Mouse (Mus musculus): ENCODE results near the gene Idh3g.
A peak's percentile ranks its signal among the peaks of the same experiment; 100 is the strongest.
"Not testable (repeated sequence)": the region's sequence is repeated elsewhere in the genome, so short reads cannot be mapped to it uniquely, and the experiment has no call there.

Gene Idh3g

DNA sequence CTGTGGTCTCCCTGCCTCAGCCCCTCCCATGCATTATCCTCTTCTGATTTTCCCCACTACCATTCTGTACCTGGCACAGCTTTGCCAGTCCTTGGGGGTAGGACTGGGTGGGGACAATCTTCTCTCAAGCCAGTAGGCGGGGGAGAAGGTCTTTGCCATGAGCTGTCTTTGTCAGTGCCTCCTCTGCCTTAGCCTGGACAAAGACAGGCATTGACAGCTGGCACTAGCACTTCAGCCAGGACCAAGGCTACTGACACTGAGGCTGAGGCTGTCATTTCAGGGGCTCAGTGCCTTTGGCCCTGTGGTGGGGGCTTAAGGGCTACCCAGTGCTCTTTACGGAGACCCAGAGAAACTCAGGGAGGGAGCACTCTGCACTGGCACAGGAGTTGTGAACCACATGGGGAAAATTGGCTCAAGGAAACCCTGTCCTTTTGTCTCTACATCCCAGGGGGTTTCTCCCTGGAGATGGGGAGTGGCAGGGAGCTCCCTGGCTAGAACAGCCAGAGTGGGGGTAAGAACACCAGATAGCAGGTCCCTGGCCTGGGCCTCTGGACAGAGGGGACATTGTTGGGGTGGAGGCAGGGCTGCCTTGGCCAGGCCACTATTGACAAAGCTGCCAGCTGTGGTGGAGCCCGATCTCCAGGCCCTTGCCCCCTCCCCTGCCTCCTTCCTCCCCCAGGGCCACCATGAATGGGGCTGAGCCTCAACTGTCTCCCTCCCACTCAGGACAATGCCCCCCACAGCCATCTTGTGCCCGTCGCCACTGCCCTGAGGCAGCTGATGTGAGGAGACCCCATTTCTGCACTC is 30.2 kb downstream of the Idh3g start, which contains the start of gene Plxnb3:
Gene Plxnb3 (plus strand): TSS at position 757 of the 807 bp plus-strand sequence.
- DNase-seq, result no peak

DNA sequence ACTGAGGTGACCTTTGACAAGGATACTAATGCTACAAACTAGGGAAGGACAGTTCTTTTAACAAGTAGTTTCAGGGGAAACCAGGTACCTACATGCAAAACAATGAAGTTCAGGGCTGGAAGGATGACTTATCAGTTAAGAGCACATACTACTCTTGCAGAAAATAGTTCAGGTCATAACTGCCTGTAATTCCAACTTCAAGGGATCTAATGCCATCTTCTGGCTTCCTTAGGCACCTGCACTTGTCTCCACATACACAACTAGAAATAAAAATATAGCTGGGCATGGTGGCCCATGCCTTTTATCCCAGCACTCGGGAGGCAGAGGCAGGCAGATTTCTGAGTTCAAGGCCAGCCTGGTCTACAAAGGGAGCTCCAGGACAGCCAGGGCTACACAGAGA is 37.7 kb downstream of the Idh3g start:
- DNase-seq, result no peak

GRCm38 (mm10) chrX:73744774-73745481 is 41.8 kb downstream of the Idh3g start:
- DNase-seq, result no peak

DNA sequence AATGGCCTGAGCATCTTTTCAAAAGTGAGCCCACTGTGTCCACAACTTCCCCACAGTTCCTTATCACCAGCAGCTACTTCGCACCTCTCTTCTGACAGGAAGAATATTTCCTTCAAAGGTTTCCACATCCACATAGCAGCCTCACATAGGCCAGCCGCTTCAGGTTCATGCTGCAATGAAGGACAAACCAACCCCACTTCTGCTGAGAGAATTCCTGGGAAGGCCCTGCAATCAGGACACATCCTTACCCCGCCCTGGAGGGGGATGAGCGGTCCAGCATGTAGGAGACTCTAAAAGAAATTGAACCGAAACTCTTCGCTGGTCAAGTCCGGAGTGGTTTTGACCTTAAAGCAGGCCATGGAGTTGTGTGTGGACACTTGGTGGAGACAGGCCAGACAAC is 46.9 kb downstream of the Idh3g start:
- DNase-seq, result not testable (repeated sequence)

GRCm38 (mm10) chrX:73739151-73739550 is 47.5 kb downstream of the Idh3g start:
- DNase-seq, result no peak

DNA sequence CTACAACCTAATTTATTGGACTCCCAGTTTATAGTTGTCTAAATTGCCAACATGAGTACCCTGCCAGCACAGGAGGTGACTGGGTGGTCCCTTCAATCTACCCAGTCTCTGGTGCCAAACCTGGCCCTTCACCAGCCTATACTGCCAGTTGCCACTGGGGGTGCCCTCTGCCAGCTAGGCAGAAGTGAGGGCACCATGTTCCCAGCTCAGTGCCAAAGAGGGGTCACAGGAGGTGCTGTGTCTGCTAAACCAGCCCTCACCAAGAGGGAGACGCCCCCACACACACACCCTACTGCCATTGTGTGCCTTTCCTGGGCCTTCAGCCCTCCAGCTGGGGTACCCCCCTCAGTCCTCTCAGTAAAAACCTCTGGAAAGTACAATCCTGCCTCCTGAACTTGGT is 48.5 kb downstream of the Idh3g start:
- peak; percentile 9 for DNase-seq

GRCm38 (mm10) chrX:73730908-73731307 is 55.8 kb downstream of the Idh3g start:
- no peak for DNase-seq

Data from thymus, postnatal 14 days (tissue).